Mouse (Mus musculus) heart, embryonic 16.5 days (tissue): ENCODE results near the gene Runx1. TPM values are rescaled to one million over a fixed set of nuclear protein-coding genes. Genes with fewer than 3 reads are reported as not detected.
A peak's percentile ranks its signal among the peaks of the same experiment; 100 is the strongest.

Experiments used
- ATAC-seq: fragments of 200-750 bp; cut with Nextera tagmentation; replicated peaks from 2 replicates; pipeline ENCODE4 v1.8.0; 2017; ENCODE audit warnings: moderate number of reproducible peaks; ENCODE audit not compliant: insufficient read depth, low FRiP score; ENCODE audit errors: extremely low read depth
- H3K27ac ChIP-seq: fragments of 300-500 bp; sonication (generic); 2 replicates; pipeline ENCODE4 v1.5.1; 2014; ENCODE audit warnings: mild to moderate bottlenecking, low read length, control low read depth, moderate library complexity
- H3K27me3 ChIP-seq: fragments of 300-500 bp; sonication (generic); 2 replicates; pipeline ENCODE4 v1.6.1; 2014; ENCODE audit warnings: low read length, mixed read lengths; ENCODE audit not compliant: control insufficient read depth, insufficient read depth
- H3K36me3 ChIP-seq: fragments of 300-500 bp; sonication (generic); 2 replicates; pipeline ENCODE4 v1.6.1; 2014; ENCODE audit not compliant: control insufficient read depth, insufficient read depth
- H3K4me1 ChIP-seq: fragments of 300-500 bp; sonication (generic); 2 replicates; pipeline ENCODE4 v1.6.1; 2014; ENCODE audit warnings: low read length, mixed read lengths; ENCODE audit not compliant: control insufficient read depth, insufficient read depth
- H3K4me2 ChIP-seq: fragments of 300-500 bp; sonication (generic); 2 replicates; pipeline ENCODE4 v1.6.1; 2014; ENCODE audit warnings: low read depth, mild to moderate bottlenecking, control low read depth, low read length
- H3K4me3 ChIP-seq: fragments of 300-500 bp; sonication (generic); 2 replicates; pipeline ENCODE4 v1.5.1; 2014; ENCODE audit warnings: mild to moderate bottlenecking, control low read depth, low read length
- H3K9ac ChIP-seq: fragments of 300-500 bp; sonication (generic); 2 replicates; pipeline ENCODE4 v1.6.1; 2014; ENCODE audit warnings: low read length, control low read depth
- H3K9me3 ChIP-seq: fragments of 300-500 bp; sonication (generic); replicated peaks from 2 replicates; pipeline ENCODE4 v1.6.1; 2016; ENCODE audit warnings: low read length; ENCODE audit not compliant: control insufficient read depth
- WGBS: fragments of 180-500 bp; shearing (Covaris S2); extraction: QIAGEN DNeasy Blood & Tissue Kit; methylation state at CpG from one replicate; pipeline ENCODE4 v1.1.7; 2014; 5-methylcytosine and 5-hydroxymethylcytosine counted together
- polyA plus RNA-seq: library from polyadenylated mRNA; unstranded; fragments of >200 nt; fragmentation: Nextera tagmentation; extraction: Ambion mirVana; gene quantifications from 2 replicates; pipeline ENCODE4 v1.2.1, GENCODE M21; 2015

Gene Runx1
- polyA plus RNA-seq, 1 experiment from 2014 or later, result 11.0 TPM

DNA sequence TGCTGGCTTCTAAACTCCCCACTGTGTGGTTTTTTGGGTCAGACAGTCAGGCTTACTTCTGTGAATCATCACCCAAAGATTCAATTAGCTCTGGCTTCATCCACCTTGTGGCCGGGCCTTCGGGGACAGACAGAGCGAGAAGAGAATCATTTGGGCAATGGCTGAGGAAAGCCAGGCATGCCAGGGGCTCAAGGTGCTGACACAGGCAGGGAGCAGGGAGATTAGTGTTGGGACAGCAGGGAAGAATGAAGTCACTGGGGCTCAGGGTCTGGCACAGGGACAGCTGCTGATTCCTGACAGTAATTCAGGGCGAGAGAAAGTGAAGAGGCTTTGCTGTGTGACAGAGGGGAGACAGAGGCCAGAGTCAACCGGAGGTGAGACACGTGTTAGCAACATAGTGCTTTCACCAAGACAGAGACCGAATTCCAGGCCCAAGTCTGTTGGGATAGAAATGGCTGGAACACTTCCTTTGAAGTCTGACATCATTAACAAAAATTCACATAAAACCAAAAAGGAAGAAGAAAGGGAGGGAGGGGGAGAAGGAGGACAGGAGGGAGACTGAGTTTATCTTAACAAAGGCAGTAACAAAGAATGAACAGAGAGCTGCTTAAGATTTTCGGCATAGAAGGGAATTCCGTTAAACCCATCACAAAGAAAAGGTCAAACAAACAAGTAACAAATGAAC lies 47.7 kb downstream of the Runx1 start:
- ATAC-seq, result peak; percentile 67; the same call in 1 of the 2 replicates
- Histone ChIP-seq H3K4me3 (no peak overlapping the region), H3K4me1 (peaks cover 9% of the 10 kb centered on the region), H3K36me3 (no peaks in the 10 kb centered on the region), H3K27me3 (peaks cover 9% of the 10 kb centered on the region), H3K4me2 (no peak overlapping the region), H3K27ac (no peak overlapping the region), H3K9ac (no peak overlapping the region), H3K9me3 (peaks cover under 1% of the 10 kb centered on the region; the same call in 1 of the 2 replicates)
- WGBS, result 30% methylated on average over 9 of the region's 9 CpGs

DNA sequence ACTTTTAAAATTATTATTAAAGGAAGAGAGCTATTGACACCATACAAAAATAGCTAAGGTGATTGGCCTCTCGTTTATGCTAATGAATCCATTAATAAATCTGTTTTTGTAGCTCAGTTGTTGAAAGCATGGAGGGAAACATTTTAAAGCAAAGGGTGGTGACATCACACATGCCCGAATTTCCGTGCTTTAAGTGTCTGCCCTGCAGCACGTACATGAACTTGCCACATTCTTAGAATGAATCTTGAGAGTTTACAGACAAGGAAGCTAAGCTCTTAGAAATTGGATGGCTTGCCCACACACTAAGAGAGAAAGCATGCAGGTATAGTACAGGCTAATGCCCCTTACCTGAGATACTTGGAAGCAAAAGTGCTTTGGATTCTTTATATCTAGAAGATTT lies 58.1 kb downstream of the Runx1 start:
- H3K4me3 ChIP-seq, result no peak overlapping the region
- H3K9ac ChIP-seq, result no peak overlapping the region
- no peaks in the 10 kb centered on the region for H3K36me3 ChIP-seq
- H3K27ac ChIP-seq, result no peak overlapping the region
- H3K4me2 ChIP-seq, result no peak overlapping the region
- no peak for ATAC-seq
- H3K4me1 ChIP-seq, result no peaks in the 10 kb centered on the region
- 0 out of 2 replicates have a peak, but pooled peaks cover under 1% of the 10 kb centered on the region for H3K9me3 ChIP-seq
- peaks cover 8% of the 10 kb centered on the region for H3K27me3 ChIP-seq
- 80% methylated on average over 4 of the region's 4 CpGs for WGBS

DNA sequence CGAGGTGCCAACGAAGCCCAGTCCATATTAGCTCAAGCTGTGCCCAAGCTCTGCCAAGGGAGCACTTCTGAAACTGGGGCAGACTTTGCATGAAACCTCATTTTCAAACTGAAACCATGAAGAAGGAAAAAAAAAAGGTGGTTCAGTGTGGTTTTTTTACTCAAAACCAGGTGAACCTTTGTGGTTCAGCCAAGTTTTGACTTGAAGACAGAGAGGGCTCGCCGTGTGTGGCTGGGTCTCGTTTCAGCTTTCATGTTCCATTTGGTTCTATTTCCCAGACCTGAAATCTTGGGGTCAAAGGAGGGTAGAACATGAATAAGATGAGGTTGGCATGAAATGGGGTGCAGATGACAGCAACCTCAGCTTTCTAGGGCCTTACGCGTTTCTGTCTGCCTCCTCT lies 58.5 kb downstream of the Runx1 start:
- ATAC-seq, result no peak
- no peaks in the 10 kb centered on the region for H3K9me3 ChIP-seq
- H3K4me3 ChIP-seq, result no peak overlapping the region
- no peak overlapping the region for H3K27ac ChIP-seq
- H3K9ac ChIP-seq, result no peak overlapping the region
- peaks cover 1% of the 10 kb centered on the region for H3K4me1 ChIP-seq
- H3K36me3 ChIP-seq, result no peaks in the 10 kb centered on the region
- no peak overlapping the region for H3K4me2 ChIP-seq
- H3K27me3 ChIP-seq, result peaks cover 8% of the 10 kb centered on the region
- 79% methylated on average over 7 of the region's 7 CpGs for WGBS

DNA sequence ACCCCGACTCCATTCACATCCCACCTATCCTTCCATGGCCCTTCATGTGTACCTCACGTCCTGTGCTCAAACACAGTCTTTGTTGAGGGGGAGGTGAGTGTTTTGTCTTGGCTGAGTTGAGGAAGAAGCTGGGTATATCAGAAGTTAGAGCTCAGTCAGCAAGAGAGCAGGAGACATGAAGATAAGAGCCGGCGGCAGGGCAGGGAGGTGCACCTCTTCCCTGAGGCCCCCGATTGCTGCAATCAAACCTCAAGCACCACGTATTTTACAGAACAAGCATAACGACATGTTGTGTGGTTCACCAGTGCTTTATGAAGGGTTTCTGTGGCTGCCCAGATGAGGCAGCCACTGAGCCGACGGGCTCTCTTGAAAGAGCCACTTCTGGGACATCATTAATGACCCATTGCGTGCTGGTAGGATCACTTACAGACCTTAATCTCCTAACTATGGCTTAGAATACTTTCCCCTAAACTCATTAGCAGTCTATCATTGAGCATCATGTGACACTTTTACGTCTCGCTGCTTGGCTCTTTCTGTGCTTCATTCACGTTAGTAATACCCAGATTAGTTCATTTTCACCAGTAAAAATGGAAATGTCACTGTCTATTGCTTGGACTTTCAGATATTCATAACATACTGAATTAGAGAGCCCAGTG lies 61.1 kb downstream of the Runx1 start:
- Histone ChIP-seq H3K27ac (no peak overlapping the region), H3K4me3 (no peak overlapping the region), H3K36me3 (no peaks in the 10 kb centered on the region), H3K9ac (no peak overlapping the region), H3K27me3 (peaks cover 8% of the 10 kb centered on the region), H3K9me3 (no peaks in the 10 kb centered on the region), H3K4me2 (no peak overlapping the region), H3K4me1 (peaks cover 7% of the 10 kb centered on the region)
- no peak for ATAC-seq
- 71% methylated on average over 13 of the region's 13 CpGs for WGBS

DNA sequence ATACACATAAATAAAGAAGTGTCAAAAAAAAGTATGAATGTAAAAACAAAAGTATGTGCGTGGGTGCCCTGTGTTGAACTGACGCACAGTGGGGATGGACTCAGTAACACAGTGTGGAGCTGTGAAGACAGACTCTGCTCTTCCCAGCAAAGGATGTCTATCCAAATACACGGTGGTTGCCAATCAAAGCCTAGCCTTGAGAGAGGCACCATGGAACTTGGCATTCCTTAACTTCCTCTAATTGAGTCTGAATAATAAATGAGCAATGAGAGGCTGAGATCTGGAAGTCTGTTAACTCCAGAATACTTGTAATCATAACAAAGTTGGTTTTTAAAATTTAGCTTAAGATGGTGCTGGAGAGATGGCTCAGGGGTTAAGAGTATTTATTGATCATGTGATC lies 62.3 kb downstream of the Runx1 start:
- Histone ChIP-seq H3K36me3 (no peaks in the 10 kb centered on the region), H3K27me3 (peaks cover 8% of the 10 kb centered on the region), H3K4me1 (peaks cover 7% of the 10 kb centered on the region), H3K4me2 (no peak overlapping the region), H3K9me3 (no peaks in the 10 kb centered on the region), H3K4me3 (no peak overlapping the region), H3K9ac (no peak overlapping the region), H3K27ac (no peak overlapping the region)
- WGBS, result 88% methylated on average over 3 of the region's 3 CpGs
- no peak for ATAC-seq

DNA sequence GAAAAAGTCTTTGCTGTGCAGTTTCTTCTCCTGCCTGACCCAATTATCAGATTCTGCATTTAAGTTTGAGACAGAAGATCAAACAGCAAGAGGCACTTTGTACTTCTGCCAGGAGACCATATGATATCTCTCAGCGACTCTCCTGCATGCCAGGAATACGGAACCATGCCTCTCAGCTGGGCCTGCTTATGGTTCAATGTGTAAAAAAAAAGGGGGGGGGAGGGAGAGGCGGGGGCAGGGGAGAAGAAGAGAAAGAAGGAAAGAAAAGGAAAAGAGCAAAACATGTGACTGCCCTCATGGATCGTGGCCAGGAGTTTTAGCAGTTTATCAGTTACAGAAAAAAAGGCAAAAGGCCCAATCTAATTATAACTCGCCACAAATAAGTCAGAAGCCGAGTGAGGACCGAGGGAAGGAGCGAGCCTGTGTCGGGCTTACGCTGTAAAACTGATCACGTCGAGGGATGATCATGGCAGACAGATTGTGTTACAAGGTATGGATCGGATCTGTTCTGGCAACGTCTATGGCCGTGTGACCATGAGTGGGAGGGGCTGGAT lies 63.9 kb downstream of the Runx1 start:
- Histone ChIP-seq H3K36me3 (no peaks in the 10 kb centered on the region), H3K27ac (no peak overlapping the region), H3K4me2 (peak overlapping the region; percentile 57), H3K27me3 (peaks cover 8% of the 10 kb centered on the region), H3K9me3 (no peaks in the 10 kb centered on the region), H3K4me3 (peak overlapping the region; percentile 30), H3K9ac (no peak overlapping the region), H3K4me1 (peaks cover 7% of the 10 kb centered on the region)
- 27% methylated on average over 15 of the region's 15 CpGs for WGBS
- ATAC-seq, result no peak

DNA sequence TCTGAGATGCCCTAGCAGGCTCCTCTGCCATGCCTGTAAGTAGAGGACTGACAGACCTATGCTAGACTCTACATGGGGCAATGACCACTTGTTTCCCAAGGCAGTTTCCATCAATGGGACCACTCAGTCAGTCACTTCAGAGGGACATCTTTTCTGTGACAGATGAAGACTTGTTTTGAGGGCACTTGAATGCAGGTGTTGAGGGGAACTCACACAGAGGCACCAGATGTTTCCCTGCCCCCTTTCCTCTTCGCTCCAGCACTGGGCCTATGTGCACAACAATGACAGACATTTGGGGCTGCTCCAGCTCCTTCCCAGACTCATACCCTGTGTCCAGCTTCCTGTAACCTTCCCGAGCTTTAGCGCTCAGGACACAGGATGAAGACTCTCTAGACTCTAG lies 65.9 kb downstream of the Runx1 start:
- 67% methylated on average over 3 of the region's 3 CpGs for WGBS
- Histone ChIP-seq H3K4me3 (no peak overlapping the region), H3K9me3 (no peaks in the 10 kb centered on the region), H3K27me3 (peaks cover 3% of the 10 kb centered on the region; the same call in 1 of the 2 replicates), H3K27ac (no peak overlapping the region), H3K4me2 (no peak overlapping the region), H3K4me1 (peaks cover 7% of the 10 kb centered on the region), H3K9ac (no peak overlapping the region), H3K36me3 (no peaks in the 10 kb centered on the region)
- no peak for ATAC-seq

DNA sequence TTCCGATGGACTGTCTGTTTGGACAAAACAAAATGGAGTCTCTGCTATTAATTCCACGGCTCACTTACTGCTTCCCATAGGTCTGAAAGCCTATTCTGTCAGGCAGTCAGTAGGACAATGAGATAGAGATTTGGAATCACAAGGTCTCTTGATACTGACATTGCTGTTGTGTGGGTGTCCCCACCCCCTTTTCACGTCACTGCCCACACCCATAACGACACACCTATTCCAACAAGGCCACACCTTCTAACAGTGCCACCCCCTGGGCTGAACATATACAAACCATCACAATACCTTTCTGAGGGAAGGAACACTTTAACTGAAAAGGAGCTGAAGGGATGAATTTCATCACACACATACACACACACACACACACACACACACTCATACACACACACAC lies 68.4 kb downstream of the Runx1 start:
- H3K4me3 ChIP-seq, result no peak overlapping the region
- 89% methylated on average over 4 of the region's 4 CpGs for WGBS

DNA sequence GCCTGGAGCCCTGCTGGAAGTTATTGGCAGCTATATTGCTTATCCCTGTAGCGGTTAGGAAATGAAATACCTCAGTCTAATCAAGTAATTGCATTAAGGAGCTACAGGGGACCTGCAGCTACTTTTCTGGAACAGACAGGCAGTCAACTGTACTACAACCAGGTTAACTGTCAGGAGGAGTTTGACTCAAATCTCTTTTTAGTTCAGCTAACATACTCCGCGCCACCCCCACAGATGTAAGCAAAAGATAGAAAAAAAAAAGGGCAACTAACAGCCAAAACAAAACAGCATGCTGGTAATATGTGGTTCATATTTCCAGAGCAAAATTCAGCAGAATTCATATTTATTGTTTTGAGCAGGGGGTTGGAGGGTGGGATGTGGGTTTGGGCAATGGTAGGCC lies 72.0 kb downstream of the Runx1 start:
- ATAC-seq, result no peak
- no peak overlapping the region for H3K27ac ChIP-seq
- no peak overlapping the region for H3K9ac ChIP-seq
- no peak overlapping the region for H3K4me3 ChIP-seq
- no peaks in the 10 kb centered on the region for H3K9me3 ChIP-seq
- no peaks in the 10 kb centered on the region for H3K4me1 ChIP-seq
- no peak overlapping the region for H3K4me2 ChIP-seq
- WGBS, result 88% methylated on average over 3 of the region's 3 CpGs
- H3K36me3 ChIP-seq, result no peaks in the 10 kb centered on the region
- H3K27me3 ChIP-seq, result peaks cover 3% of the 10 kb centered on the region

More for the DNA sequence above, 68.4 kb downstream of the Runx1 start:
- H3K36me3 ChIP-seq, result no peaks in the 10 kb centered on the region
- ATAC-seq, result no peak
- H3K9me3 ChIP-seq, result no peaks in the 10 kb centered on the region
- no peak overlapping the region for H3K9ac ChIP-seq
- no peak overlapping the region for H3K27ac ChIP-seq
- H3K27me3 ChIP-seq, result no peaks in the 10 kb centered on the region; the same call in 1 of the 2 replicates
- no peak overlapping the region for H3K4me2 ChIP-seq
- peaks cover 7% of the 10 kb centered on the region for H3K4me1 ChIP-seq
